Mouse (Mus musculus) intestine, embryonic 16.5 days (tissue): ENCODE results near the gene Usp31. TPM values are rescaled to one million over a fixed set of nuclear protein-coding genes. Genes with fewer than 3 reads are reported as not detected.

ENCODE experiments used
- ATAC-seq: fragments of 200-750 bp; cut with Nextera tagmentation; 2 replicates; pipeline ENCODE4 v1.8.0; 2017; ENCODE audit warnings: moderate TSS enrichment, moderate library complexity
- H3K27ac ChIP-seq: fragments of 300-500 bp; sonication (generic); 2 replicates; pipeline ENCODE4 v1.5.1; 2014; ENCODE audit warnings: mild to moderate bottlenecking, low read length
- H3K27me3 ChIP-seq: fragments of 300-500 bp; sonication (generic); replicated peaks from 2 replicates; pipeline ENCODE4 v1.6.1; 2014; ENCODE audit warnings: low read length, control low read depth, mixed read lengths; ENCODE audit not compliant: control insufficient read depth, insufficient read depth
- H3K36me3 ChIP-seq: fragments of 300-500 bp; sonication (generic); 2 replicates; pipeline ENCODE4 v1.6.1; 2014; ENCODE audit warnings: low read length, control low read depth; ENCODE audit not compliant: control insufficient read depth, insufficient read depth
- H3K4me1 ChIP-seq: fragments of 300-500 bp; sonication (generic); 2 replicates; pipeline ENCODE4 v1.6.1; 2014; ENCODE audit warnings: low read length, control low read depth, mixed read lengths; ENCODE audit not compliant: control insufficient read depth, insufficient read depth
- H3K4me2 ChIP-seq: fragments of 300-500 bp; sonication (generic); 2 replicates; pipeline ENCODE4 v1.6.1; 2014; ENCODE audit warnings: low read depth, low read length, control low read depth
- H3K4me3 ChIP-seq: fragments of 300-500 bp; sonication (generic); 2 replicates; pipeline ENCODE4 v1.5.1; 2014; ENCODE audit warnings: mild to moderate bottlenecking, low read length
- H3K9ac ChIP-seq: fragments of 300-500 bp; sonication (generic); 2 replicates; pipeline ENCODE4 v1.6.1; 2014; ENCODE audit warnings: low read depth, low read length
- H3K9me3 ChIP-seq: fragments of 300-500 bp; sonication (generic); 2 replicates; pipeline ENCODE4 v1.6.1; 2016; ENCODE audit warnings: low read length, control low read depth; ENCODE audit not compliant: control insufficient read depth
- WGBS: fragments of 180-500 bp; shearing (Covaris S2); extraction: QIAGEN DNeasy Blood & Tissue Kit; methylation state at CpG from one replicate; pipeline ENCODE4 v1.1.7; 2014; 5-methylcytosine and 5-hydroxymethylcytosine counted together
- polyA plus RNA-seq: library from polyadenylated mRNA; unstranded; fragments of >200 nt; fragmentation: Nextera tagmentation; extraction: Ambion mirVana; gene quantifications from 2 replicates; pipeline ENCODE4 v1.2.1, GENCODE M21; 2015

Usp31 gene
- polyA plus RNA-seq, 1 experiment from 2014 or later = 1.1 TPM

DNA sequence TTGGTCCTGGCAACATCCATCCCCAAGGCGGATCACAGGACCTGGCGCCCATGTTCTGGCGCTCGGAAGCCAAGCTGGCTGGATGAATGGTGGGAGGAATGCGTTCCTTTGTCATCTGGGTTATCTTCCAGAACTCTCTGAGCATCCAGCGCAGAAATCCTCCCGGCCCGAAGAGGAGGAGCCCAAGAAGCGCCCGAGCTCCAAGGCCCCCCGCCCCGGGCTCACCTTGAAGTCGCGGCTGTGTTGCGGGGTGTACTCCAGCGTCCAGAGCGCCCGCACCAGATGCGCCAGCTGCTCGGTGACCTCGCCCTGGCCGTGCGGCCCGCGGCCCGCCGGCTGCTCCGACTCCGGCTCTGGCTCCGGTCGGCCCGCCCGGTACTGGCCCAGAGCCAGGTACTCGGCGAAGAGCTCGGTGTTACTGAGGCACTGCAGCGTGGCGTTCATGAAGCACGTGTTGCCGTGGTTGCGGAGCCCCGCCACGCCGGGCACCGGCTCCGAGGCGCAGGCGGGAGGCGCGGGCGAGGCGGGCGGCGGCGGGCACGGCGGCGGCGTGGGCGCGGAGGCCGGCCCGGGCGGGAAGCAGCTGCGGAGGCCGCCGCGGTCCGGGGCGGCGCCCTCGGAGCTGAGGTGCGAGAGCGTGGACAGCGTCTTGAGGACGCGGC is 511 bp downstream of the Usp31 start:
- Histone ChIP-seq H3K4me2 (peak overlapping the region; percentile 97), H3K27ac (peak overlapping the region; percentile 61; the same call in 1 of the 2 replicates), H3K4me1 (peaks cover 13% of the 10 kb centered on the region), H3K27me3 (no peaks in the 10 kb centered on the region), H3K9ac (peak overlapping the region; percentile 79), H3K9me3 (no peaks in the 10 kb centered on the region), H3K36me3 (no peaks in the 10 kb centered on the region), H3K4me3 (peak overlapping the region; percentile 88)
- WGBS = under 1% methylated on average over 58 of the region's 77 CpGs
- ATAC-seq = peak; percentile 65

DNA sequence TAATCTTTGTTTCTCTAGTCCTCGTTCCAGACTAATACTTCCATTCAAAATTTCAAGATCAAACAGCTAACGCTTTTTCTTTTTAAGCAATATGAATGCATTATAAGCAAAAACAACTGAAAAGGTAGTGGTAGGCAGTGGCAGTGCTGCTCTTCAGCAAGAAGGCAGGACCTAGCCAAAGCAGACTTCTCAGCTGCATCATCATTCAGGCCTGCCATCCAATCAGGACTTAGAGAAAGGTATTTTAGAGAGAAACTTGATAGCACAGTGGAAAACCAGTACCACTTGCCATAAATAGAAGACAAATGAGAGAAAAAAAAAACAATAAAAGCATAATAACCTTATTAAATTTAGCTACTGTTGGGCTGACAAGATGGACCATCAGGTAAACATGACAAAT is 2.0 kb downstream of the Usp31 start:
- H3K27me3 ChIP-seq = no peaks in the 10 kb centered on the region
- ATAC-seq = no peak
- H3K4me1 ChIP-seq = peaks cover 13% of the 10 kb centered on the region
- H3K36me3 ChIP-seq = no peaks in the 10 kb centered on the region
- no peak overlapping the region for H3K9ac ChIP-seq
- no peak overlapping the region for H3K4me2 ChIP-seq
- H3K9me3 ChIP-seq = no peaks in the 10 kb centered on the region
- no peak overlapping the region for H3K4me3 ChIP-seq
- 88% methylated on average over 2 of the region's 2 CpGs for WGBS
- no peak overlapping the region for H3K27ac ChIP-seq

- WGBS = 63% methylated on average over 6 of the region's 6 CpGs
- no peaks in the 10 kb centered on the region for H3K27me3 ChIP-seq
Measured at GRCm38 (mm10) chr7:121701983-121702382, 5.1 kb downstream of the Usp31 start.

GRCm38 (mm10) chr7:121700480-121700879 is 6.6 kb downstream of the Usp31 start:
- H3K36me3 ChIP-seq = no peaks in the 10 kb centered on the region
- no peak overlapping the region for H3K9ac ChIP-seq
- no peak for ATAC-seq
- peaks cover 6% of the 10 kb centered on the region; the same call in 1 of the 2 replicates for H3K4me1 ChIP-seq
- H3K9me3 ChIP-seq = no peaks in the 10 kb centered on the region
- H3K4me2 ChIP-seq = no peak overlapping the region
- WGBS = 83% methylated on average over 3 of the region's 3 CpGs
- H3K4me3 ChIP-seq = no peak overlapping the region
- no peaks in the 10 kb centered on the region for H3K27me3 ChIP-seq
- H3K27ac ChIP-seq = no peak overlapping the region

More at GRCm38 (mm10) chr7:121701983-121702382, 5.1 kb downstream of the Usp31 start:
- peaks cover 13% of the 10 kb centered on the region for H3K4me1 ChIP-seq
- ATAC-seq = no peak
- no peak overlapping the region for H3K4me2 ChIP-seq
- H3K4me3 ChIP-seq = no peak overlapping the region
- H3K9ac ChIP-seq = no peak overlapping the region
- H3K27ac ChIP-seq = no peak overlapping the region
- H3K36me3 ChIP-seq = no peaks in the 10 kb centered on the region
- H3K9me3 ChIP-seq = no peaks in the 10 kb centered on the region

DNA sequence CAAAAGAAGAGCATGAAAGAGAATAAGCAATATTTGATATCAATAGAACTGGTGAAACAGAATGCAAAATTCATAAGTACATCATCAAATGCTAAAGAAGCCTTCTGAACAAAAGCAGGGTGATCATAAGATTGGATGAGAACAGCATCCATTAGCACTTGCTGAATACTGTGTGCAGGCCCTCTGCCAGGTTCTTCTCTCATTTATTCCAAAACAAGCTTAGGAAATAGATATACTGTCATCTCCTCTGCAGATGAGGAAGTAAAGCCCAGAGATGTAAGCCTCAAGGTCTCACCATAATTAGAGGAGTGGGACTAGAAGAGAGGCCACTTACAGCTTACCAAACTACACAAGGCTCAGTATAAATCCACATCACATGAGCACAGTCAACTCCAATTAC is 7.8 kb downstream of the Usp31 start:
- Histone ChIP-seq H3K9ac (no peak overlapping the region), H3K9me3 (no peaks in the 10 kb centered on the region), H3K27me3 (no peaks in the 10 kb centered on the region), H3K4me2 (no peak overlapping the region), H3K4me1 (peaks cover 6% of the 10 kb centered on the region; the same call in 1 of the 2 replicates), H3K4me3 (no peak overlapping the region), H3K36me3 (no peaks in the 10 kb centered on the region), H3K27ac (no peak overlapping the region)
- ATAC-seq = no peak

- no peaks in the 10 kb centered on the region for H3K36me3 ChIP-seq
- H3K4me3 ChIP-seq = no peak overlapping the region
- H3K9ac ChIP-seq = no peak overlapping the region
- no peaks in the 10 kb centered on the region for H3K9me3 ChIP-seq
- no peaks in the 10 kb centered on the region for H3K4me1 ChIP-seq
- H3K4me2 ChIP-seq = no peak overlapping the region
- no peak for ATAC-seq
- WGBS = 56% methylated on average over 1 of the region's 1 CpGs
- H3K27me3 ChIP-seq = no peaks in the 10 kb centered on the region
- H3K27ac ChIP-seq = no peak overlapping the region
Measured at GRCm38 (mm10) chr7:121697574-121697973, 9.5 kb downstream of the Usp31 start.

- Histone ChIP-seq H3K4me1 (no peaks in the 10 kb centered on the region), H3K36me3 (no peaks in the 10 kb centered on the region), H3K9me3 (no peaks in the 10 kb centered on the region), H3K4me3 (no peak overlapping the region), H3K4me2 (no peak overlapping the region), H3K27ac (no peak overlapping the region), H3K9ac (no peak overlapping the region), H3K27me3 (no peaks in the 10 kb centered on the region)
- no peak for ATAC-seq
Measured at GRCm38 (mm10) chr7:121697170-121697569, 9.9 kb downstream of the Usp31 start.

DNA sequence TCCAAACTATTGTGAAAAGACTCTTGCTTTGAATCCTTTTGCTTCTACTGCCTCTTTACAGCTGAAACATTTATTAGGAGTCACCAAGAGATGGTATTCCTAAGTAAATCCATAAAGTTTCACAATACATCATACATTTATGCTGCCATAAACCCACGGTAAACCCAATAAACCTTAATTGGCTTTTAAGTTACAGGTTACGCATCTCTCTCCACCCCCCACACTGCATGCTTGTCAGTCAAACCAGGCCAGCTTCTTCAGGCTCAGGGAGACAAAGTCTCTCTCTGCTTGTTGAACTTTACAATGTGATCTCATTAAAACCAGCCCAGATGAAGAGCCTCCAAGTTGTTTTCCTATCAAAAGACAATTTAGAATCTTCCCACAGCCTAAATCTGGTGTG is 15.2 kb downstream of the Usp31 start:
- peak; percentile 85 for ATAC-seq
- H3K4me3 ChIP-seq = no peak overlapping the region
- H3K4me2 ChIP-seq = no peak overlapping the region
- no peaks in the 10 kb centered on the region for H3K9me3 ChIP-seq
- no peaks in the 10 kb centered on the region for H3K36me3 ChIP-seq
- WGBS = 57% methylated on average over 2 of the region's 2 CpGs
- no peaks in the 10 kb centered on the region for H3K4me1 ChIP-seq
- no peaks in the 10 kb centered on the region for H3K27me3 ChIP-seq
- no peak overlapping the region for H3K9ac ChIP-seq
- no peak overlapping the region for H3K27ac ChIP-seq

GRCm38 (mm10) chr7:121689338-121689737 is 17.7 kb downstream of the Usp31 start:
- H3K27me3 ChIP-seq = no peaks in the 10 kb centered on the region
- H3K4me3 ChIP-seq = no peak overlapping the region
- no peaks in the 10 kb centered on the region for H3K36me3 ChIP-seq
- H3K4me1 ChIP-seq = no peaks in the 10 kb centered on the region
- no peak overlapping the region for H3K4me2 ChIP-seq
- H3K9me3 ChIP-seq = no peaks in the 10 kb centered on the region
- ATAC-seq = no peak
- no peak overlapping the region for H3K27ac ChIP-seq
- H3K9ac ChIP-seq = no peak overlapping the region
